Mouse (Mus musculus) bone marrow macrophage, adult 2 months (primary cell): Measurements from ENCODE around the gene Klf12. TPM values are rescaled to one million over a fixed set of nuclear protein-coding genes. Genes with fewer than 3 reads are reported as not detected.

ENCODE experiments used
- H3K27ac ChIP-seq: 2 replicates; pipeline ENCODE4 v1.5.1; 2012; ENCODE audit warnings: low read depth, low read length; ENCODE audit not compliant: insufficient read depth
- H3K4me1 ChIP-seq: 2 replicates; pipeline ENCODE4 v1.6.1; 2012; ENCODE audit warnings: low read length; ENCODE audit not compliant: control insufficient read depth, insufficient read depth
- H3K4me3 ChIP-seq: 2 replicates; pipeline ENCODE4 v1.5.1; 2012; ENCODE audit warnings: mild to moderate bottlenecking, low read length, moderate library complexity; ENCODE audit not compliant: insufficient read depth
- CTCF ChIP-seq: IDR thresholded peaks from 2 replicates; pipeline ENCODE4 v1.5.1; 2012; ENCODE audit warnings: low read depth, mild to moderate bottlenecking, low read length, moderate library complexity
- POLR2A ChIP-seq: IDR thresholded peaks from 2 replicates; pipeline ENCODE4 v1.6.1; 2012; ENCODE audit warnings: mild to moderate bottlenecking, low read depth, low read length, borderline replicate concordance
- polyA plus RNA-seq: library from polyadenylated mRNA; stranded (reverse); fragments of >200 nt; gene quantifications from 2 replicates; pipeline ENCODE4 v1.2.4, GENCODE M21; 2012; ENCODE audit not compliant: missing spikeins, insufficient read depth, insufficient read length

Gene Klf12
- polyA plus RNA-seq, 1 experiment: not detected

DNA sequence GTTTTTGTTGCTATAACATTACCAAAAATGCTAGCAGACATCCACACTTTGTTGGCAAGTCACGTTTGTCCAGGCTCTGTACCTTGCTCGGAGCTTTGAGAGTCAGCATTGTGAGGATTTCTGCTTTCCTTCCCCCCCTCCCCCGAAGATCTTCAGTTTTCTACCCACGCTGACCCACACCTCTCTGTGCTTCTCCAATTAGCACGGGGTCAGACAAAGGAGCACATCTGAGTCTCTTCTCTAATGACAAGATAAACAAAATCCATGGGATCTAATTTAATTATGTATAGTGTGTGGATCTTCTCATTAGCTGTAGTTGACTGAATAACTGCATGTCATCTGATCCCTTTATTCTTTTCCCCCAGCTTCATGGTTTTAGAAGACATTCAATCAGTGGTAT is 215.8 kb downstream of the Klf12 start:
- TF ChIP-seq CTCF (no peak), POLR2A (no peak)
- no peak overlapping the region for H3K27ac ChIP-seq
- H3K4me3 ChIP-seq: no peak overlapping the region
- H3K4me1 ChIP-seq: no peaks in the 10 kb centered on the region

DNA sequence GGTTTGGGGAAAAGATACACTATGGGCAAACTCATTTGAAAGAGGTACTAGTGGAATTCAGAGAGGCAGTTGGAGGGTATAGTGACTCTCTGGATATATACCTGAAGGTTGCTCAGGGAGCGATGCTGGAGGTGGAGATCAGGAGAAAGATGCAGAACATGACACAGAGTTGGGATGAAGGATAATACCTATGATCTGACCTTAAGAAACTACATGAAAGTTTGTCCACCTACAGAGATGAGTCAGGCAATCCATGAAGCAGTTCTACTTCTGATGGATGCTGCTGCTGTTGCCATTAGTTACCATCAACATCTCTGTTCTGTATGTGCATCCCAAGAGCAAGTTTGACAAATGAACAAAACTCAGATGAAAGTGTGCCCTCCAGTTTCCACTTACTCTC is 222.0 kb downstream of the Klf12 start:
- TF ChIP-seq POLR2A (no peak), CTCF (no peak)
- H3K4me3 ChIP-seq: no peak overlapping the region

DNA sequence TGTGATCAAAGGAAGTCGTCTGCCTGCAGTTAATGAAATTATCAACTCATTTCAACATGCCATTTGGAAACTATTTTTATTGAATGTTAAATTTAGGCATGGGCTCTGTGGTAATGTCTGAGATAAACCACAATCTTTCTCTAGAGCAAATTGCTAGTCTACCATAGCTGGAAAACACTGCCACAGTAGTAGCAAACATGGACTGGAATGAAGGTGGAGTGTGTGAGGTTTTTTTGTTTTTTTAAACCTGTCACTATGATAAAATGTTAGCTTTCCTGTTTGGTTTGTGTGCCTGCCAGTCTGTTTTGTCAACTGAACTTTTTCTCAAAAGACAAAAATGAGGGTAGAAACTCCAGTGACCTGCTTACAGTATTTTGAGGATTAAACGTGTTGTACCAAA is 230.3 kb downstream of the Klf12 start:
- Histone ChIP-seq H3K27ac (no peak overlapping the region), H3K4me1 (no peaks in the 10 kb centered on the region), H3K4me3 (no peak overlapping the region)
- TF ChIP-seq POLR2A: no peak
- no peak for TF ChIP-seq CTCF

More for the DNA sequence above, 222.0 kb downstream of the Klf12 start:
- Histone ChIP-seq H3K4me1 (no peaks in the 10 kb centered on the region), H3K27ac (no peak overlapping the region)

DNA sequence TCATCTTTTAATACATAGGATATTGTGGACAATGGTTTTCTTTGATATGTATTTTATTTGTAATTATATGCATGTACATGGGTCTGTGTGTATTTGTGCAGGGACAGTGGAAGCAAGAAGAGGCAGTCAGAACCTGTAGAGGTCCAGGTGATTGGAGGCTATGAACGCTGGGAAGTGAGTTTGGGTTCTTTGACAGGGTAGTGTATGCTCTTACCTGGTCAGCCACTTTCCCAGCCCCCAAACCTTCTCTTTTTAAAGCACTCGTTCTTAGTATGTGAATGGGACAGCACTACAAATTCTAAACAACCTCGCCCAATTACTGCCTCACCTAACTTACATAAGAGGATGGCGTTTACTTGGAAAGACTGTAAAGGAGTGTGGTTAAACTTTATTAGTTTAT is 231.0 kb downstream of the Klf12 start:
- TF ChIP-seq CTCF (no peak), POLR2A (no peak)
- H3K27ac ChIP-seq: no peak overlapping the region
- no peak overlapping the region for H3K4me3 ChIP-seq
- no peaks in the 10 kb centered on the region for H3K4me1 ChIP-seq

DNA sequence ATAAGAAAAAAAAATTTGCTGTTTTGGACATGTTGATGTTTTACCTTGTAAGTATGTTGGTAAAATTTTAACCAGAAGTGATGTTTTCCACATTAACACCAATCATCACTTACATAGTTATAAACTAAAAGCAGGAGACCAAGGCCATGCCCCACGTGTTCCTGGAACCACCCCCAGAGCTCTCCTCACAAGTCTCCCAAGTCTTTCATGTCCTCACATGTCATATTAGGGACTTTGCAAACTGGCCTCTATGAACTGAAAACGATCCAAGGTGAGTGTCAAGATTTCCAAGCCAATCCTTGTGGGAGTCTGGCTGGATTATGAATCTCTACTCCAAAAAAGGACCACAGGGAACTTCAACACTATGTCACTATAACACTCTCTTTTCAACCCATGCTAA is 231.6 kb downstream of the Klf12 start:
- Histone ChIP-seq H3K27ac (no peak overlapping the region), H3K4me3 (no peak overlapping the region), H3K4me1 (no peaks in the 10 kb centered on the region)
- no peak for TF ChIP-seq POLR2A
- no peak for TF ChIP-seq CTCF

DNA sequence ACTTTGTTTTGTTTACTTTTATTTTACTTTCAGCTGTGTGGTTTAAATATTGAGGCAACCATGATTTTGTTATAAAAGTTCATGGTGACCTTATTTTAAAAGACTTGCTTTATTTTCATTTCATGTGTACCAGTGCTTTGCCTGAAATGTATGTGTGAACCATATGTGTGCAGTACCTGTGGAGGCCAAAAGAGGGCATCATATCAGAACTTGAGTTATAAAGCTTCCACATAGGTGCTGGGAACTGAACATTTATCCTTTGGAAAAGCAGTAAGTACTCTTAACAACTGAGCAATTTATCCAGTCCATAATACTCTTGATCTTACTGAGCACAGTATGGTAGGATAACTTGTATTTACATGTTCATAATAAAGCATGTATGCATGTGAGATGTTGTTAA is 239.0 kb downstream of the Klf12 start:
- Histone ChIP-seq H3K27ac (no peak overlapping the region), H3K4me3 (no peak overlapping the region), H3K4me1 (no peaks in the 10 kb centered on the region)
- TF ChIP-seq POLR2A (no peak), CTCF (no peak)

DNA sequence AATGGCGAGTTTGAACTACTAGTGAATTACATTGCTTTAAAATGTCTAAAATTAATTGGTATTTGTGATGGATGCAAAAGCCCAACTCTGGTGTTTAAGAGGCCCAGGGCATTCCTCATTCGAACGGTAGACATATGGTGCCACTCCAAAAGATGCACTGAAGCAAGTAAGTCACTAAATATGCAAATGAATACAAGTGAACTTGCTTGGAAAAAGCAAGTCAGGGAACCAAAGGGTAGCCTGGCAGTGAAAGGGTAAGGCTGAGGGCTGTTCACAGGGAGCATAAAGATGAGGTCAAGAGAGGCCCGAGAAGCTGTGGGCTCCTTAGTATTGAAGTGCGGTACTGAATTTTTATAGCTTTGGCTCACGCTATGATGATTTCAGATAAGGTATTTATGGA is 242.7 kb downstream of the Klf12 start:
- no peak overlapping the region for H3K27ac ChIP-seq
- TF ChIP-seq POLR2A (no peak), CTCF (no peak)
- H3K4me1 ChIP-seq: no peaks in the 10 kb centered on the region
- H3K4me3 ChIP-seq: no peak overlapping the region

DNA sequence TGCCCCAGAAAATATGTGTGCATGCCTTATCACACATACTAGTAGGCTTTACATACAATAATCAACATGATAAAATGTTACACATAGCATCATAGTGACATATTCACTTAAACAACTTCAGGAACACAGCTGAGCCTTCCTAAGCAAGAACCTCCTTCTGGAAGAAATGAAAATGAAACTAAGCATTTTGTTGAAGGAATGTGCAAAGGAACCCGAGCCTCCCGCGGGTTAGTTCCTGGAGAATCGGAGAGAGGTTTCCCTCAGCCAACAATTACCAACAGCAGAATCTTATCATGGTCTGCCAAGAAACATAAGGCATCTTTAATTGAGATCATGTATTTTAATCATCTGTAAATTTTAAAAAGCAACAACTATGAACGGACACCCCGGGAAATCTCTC is 257.8 kb downstream of the Klf12 start:
- Histone ChIP-seq H3K4me1 (no peaks in the 10 kb centered on the region), H3K27ac (no peak overlapping the region), H3K4me3 (no peak overlapping the region)
- TF ChIP-seq POLR2A: no peak
- no peak for TF ChIP-seq CTCF

DNA sequence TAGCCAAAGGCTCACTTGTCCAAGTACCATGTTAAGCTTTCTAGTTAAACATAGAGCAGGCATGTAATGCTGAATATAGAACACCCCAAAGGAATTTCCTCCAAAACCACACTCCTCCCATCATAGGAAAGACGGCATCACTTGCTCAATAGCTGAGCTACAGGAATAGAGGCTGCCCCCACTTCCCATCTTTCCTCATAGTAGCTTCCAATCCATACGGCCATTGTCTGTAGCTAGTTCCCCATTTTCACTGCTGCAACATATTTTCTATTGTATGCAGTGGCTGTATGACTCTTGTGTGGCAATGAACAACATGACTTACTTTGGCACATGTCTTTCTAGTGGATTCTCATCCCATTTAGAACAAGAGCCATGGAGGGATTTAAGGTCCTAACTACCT is 267.3 kb downstream of the Klf12 start:
- Histone ChIP-seq H3K4me3 (no peak overlapping the region), H3K27ac (no peak overlapping the region), H3K4me1 (no peaks in the 10 kb centered on the region)
- no peak for TF ChIP-seq POLR2A
- TF ChIP-seq CTCF: no peak

DNA sequence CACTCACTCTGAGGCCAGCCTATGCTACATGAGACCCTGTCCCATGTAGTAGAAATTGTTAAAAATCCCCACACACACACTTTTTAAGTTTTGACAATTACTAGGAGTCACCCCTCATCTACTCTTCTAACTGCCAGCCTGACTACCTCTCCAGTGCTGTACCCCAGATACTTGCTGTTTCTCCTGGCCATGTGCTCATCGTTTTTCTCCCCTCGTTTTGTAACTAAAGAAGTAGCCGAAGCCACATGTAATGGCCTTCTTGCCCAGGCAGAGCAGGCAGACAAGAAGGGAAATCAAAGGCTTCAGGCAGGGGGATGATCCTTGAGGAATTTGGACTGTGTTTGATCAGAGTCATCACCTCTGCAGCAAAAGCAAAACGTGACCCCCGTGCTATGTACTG is 274.0 kb downstream of the Klf12 start:
- no peak overlapping the region for H3K4me3 ChIP-seq
- no peaks in the 10 kb centered on the region for H3K4me1 ChIP-seq
- H3K27ac ChIP-seq: no peak overlapping the region
- TF ChIP-seq CTCF: no peak
- TF ChIP-seq POLR2A: no peak

DNA sequence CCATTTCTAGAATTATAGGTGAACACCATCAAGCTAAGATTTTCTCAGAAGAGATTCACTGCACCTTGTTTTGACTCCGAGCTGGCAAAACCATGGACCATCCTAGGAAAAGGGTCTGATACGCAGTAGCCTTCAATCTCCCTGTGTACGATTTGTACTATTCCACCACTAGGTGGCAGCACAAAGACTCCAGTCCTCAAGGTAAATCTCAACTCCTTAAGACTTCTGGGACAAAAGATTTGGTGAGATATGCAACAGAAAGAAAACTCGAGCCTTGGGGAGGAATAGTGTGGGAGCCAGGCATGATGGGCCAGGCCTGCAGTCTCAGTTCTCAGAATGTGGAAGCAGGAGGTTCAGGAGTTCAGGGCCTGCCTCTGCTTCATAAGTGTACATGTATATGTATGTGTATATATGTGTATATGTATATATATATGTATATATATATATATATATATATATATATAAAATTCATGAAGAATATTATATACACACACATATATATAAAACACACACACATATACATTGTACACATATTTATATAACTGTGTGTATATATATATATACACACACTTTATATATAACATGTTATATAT is 274.6 kb downstream of the Klf12 start:
- TF ChIP-seq POLR2A (no peak), CTCF (no peak)
- H3K4me1 ChIP-seq: no peaks in the 10 kb centered on the region
- H3K27ac ChIP-seq: no peak overlapping the region
- H3K4me3 ChIP-seq: no peak overlapping the region
